Mouse (Mus musculus) intestine, embryonic 16.5 days (tissue): ENCODE results near the gene Arl15. TPM values are rescaled to one million over a fixed set of nuclear protein-coding genes. Genes with fewer than 3 reads are reported as not detected.

Experiments
- ATAC-seq: fragments of 200-750 bp; cut with Nextera tagmentation; 2 replicates; pipeline ENCODE4 v1.8.0; 2017; ENCODE audit warnings: moderate TSS enrichment, moderate library complexity
- H3K27ac ChIP-seq: fragments of 300-500 bp; sonication (generic); 2 replicates; pipeline ENCODE4 v1.5.1; 2014; ENCODE audit warnings: mild to moderate bottlenecking, low read length
- H3K27me3 ChIP-seq: fragments of 300-500 bp; sonication (generic); replicated peaks from 2 replicates; pipeline ENCODE4 v1.6.1; 2014; ENCODE audit warnings: low read length, control low read depth, mixed read lengths; ENCODE audit not compliant: control insufficient read depth, insufficient read depth
- H3K36me3 ChIP-seq: fragments of 300-500 bp; sonication (generic); 2 replicates; pipeline ENCODE4 v1.6.1; 2014; ENCODE audit warnings: low read length, control low read depth; ENCODE audit not compliant: control insufficient read depth, insufficient read depth
- H3K4me1 ChIP-seq: fragments of 300-500 bp; sonication (generic); 2 replicates; pipeline ENCODE4 v1.6.1; 2014; ENCODE audit warnings: low read length, control low read depth, mixed read lengths; ENCODE audit not compliant: control insufficient read depth, insufficient read depth
- H3K4me2 ChIP-seq: fragments of 300-500 bp; sonication (generic); 2 replicates; pipeline ENCODE4 v1.6.1; 2014; ENCODE audit warnings: low read depth, low read length, control low read depth
- H3K4me3 ChIP-seq: fragments of 300-500 bp; sonication (generic); 2 replicates; pipeline ENCODE4 v1.5.1; 2014; ENCODE audit warnings: mild to moderate bottlenecking, low read length
- H3K9ac ChIP-seq: fragments of 300-500 bp; sonication (generic); 2 replicates; pipeline ENCODE4 v1.6.1; 2014; ENCODE audit warnings: low read depth, low read length
- H3K9me3 ChIP-seq: fragments of 300-500 bp; sonication (generic); 2 replicates; pipeline ENCODE4 v1.6.1; 2016; ENCODE audit warnings: low read length, control low read depth; ENCODE audit not compliant: control insufficient read depth
- WGBS: fragments of 180-500 bp; shearing (Covaris S2); extraction: QIAGEN DNeasy Blood & Tissue Kit; methylation state at CpG from one replicate; pipeline ENCODE4 v1.1.7; 2014; 5-methylcytosine and 5-hydroxymethylcytosine counted together
- polyA plus RNA-seq: library from polyadenylated mRNA; unstranded; fragments of >200 nt; fragmentation: Nextera tagmentation; extraction: Ambion mirVana; gene quantifications from 2 replicates; pipeline ENCODE4 v1.2.1, GENCODE M21; 2015

The Arl15 gene
- polyA plus RNA-seq, 1 experiment from 2014 or later, result 10.6 TPM

GRCm38 (mm10) chr13:114115106-114115505 is 320.8 kb downstream of the Arl15 start:
- Histone ChIP-seq H3K9me3 (no peaks in the 10 kb centered on the region), H3K27ac (no peak overlapping the region), H3K4me2 (no peak overlapping the region), H3K36me3 (no peaks in the 10 kb centered on the region), H3K4me1 (peaks cover 2% of the 10 kb centered on the region; the same call in 1 of the 2 replicates), H3K4me3 (no peak overlapping the region), H3K9ac (no peak overlapping the region), H3K27me3 (no peaks in the 10 kb centered on the region)
- ATAC-seq, result no peak
- WGBS, result 90% methylated on average over 4 of the region's 4 CpGs

GRCm38 (mm10) chr13:114118104-114118830 is 324.0 kb downstream of the Arl15 start:
- Histone ChIP-seq H3K4me3 (no peak overlapping the region), H3K36me3 (no peaks in the 10 kb centered on the region), H3K4me1 (0 out of 2 replicates have a peak, but pooled peaks cover 2% of the 10 kb centered on the region), H3K4me2 (no peak overlapping the region), H3K9me3 (no peaks in the 10 kb centered on the region), H3K27me3 (no peaks in the 10 kb centered on the region), H3K27ac (no peak overlapping the region), H3K9ac (no peak overlapping the region)
- 56% methylated on average over 19 of the region's 19 CpGs for WGBS
- peak; percentile 36; the same call in 1 of the 2 replicates for ATAC-seq

- ATAC-seq, result no peak
- 89% methylated on average over 4 of the region's 4 CpGs for WGBS
- Histone ChIP-seq H3K4me1 (0 out of 2 replicates have a peak, but pooled peaks cover 2% of the 10 kb centered on the region), H3K9me3 (no peaks in the 10 kb centered on the region), H3K4me3 (no peak overlapping the region), H3K4me2 (no peak overlapping the region), H3K9ac (no peak overlapping the region), H3K27ac (no peak overlapping the region), H3K36me3 (no peaks in the 10 kb centered on the region), H3K27me3 (no peaks in the 10 kb centered on the region)
These were observed 325.5 kb downstream of the Arl15 start for GRCm38 (mm10) chr13:114119816-114120215.

GRCm38 (mm10) chr13:114121591-114121990 is 327.3 kb downstream of the Arl15 start:
- no peaks in the 10 kb centered on the region for H3K27me3 ChIP-seq
- H3K9me3 ChIP-seq, result no peaks in the 10 kb centered on the region
- no peak for ATAC-seq
- no peak overlapping the region for H3K27ac ChIP-seq
- no peak overlapping the region for H3K4me2 ChIP-seq
- H3K4me1 ChIP-seq, result 0 out of 2 replicates have a peak, but pooled peaks cover 2% of the 10 kb centered on the region
- no peak overlapping the region for H3K4me3 ChIP-seq
- H3K9ac ChIP-seq, result no peak overlapping the region
- no peaks in the 10 kb centered on the region for H3K36me3 ChIP-seq
- 74% methylated on average over 9 of the region's 9 CpGs for WGBS

- no peaks in the 10 kb centered on the region for H3K27me3 ChIP-seq
- 89% methylated on average over 3 of the region's 3 CpGs for WGBS
- ATAC-seq, result no peak
- no peak overlapping the region for H3K4me3 ChIP-seq
- no peak overlapping the region for H3K4me2 ChIP-seq
- H3K9ac ChIP-seq, result no peak overlapping the region
- H3K27ac ChIP-seq, result no peak overlapping the region
- no peaks in the 10 kb centered on the region for H3K9me3 ChIP-seq
- H3K4me1 ChIP-seq, result 0 out of 2 replicates have a peak, but pooled peaks cover 2% of the 10 kb centered on the region
- no peaks in the 10 kb centered on the region for H3K36me3 ChIP-seq
These were observed 329.1 kb downstream of the Arl15 start for GRCm38 (mm10) chr13:114123391-114123790.

- no peaks in the 10 kb centered on the region for H3K27me3 ChIP-seq
- H3K36me3 ChIP-seq, result no peaks in the 10 kb centered on the region
- H3K4me3 ChIP-seq, result no peak overlapping the region
- no peaks in the 10 kb centered on the region for H3K9me3 ChIP-seq
- no peak overlapping the region for H3K4me2 ChIP-seq
- no peak overlapping the region for H3K27ac ChIP-seq
- WGBS, result 80% methylated on average over 10 of the region's 10 CpGs
- H3K9ac ChIP-seq, result no peak overlapping the region
- no peaks in the 10 kb centered on the region for H3K4me1 ChIP-seq
- no peak for ATAC-seq
These were observed 330.1 kb downstream of the Arl15 start for GRCm38 (mm10) chr13:114124385-114124784.

- no peaks in the 10 kb centered on the region for H3K36me3 ChIP-seq
- ATAC-seq, result no peak
- no peak overlapping the region for H3K4me3 ChIP-seq
- no peak overlapping the region for H3K27ac ChIP-seq
- H3K4me2 ChIP-seq, result no peak overlapping the region
- H3K27me3 ChIP-seq, result no peaks in the 10 kb centered on the region
- no peak overlapping the region for H3K9ac ChIP-seq
- H3K4me1 ChIP-seq, result no peaks in the 10 kb centered on the region
- no peaks in the 10 kb centered on the region for H3K9me3 ChIP-seq
- 37% methylated on average over 12 of the region's 12 CpGs for WGBS
These were observed 330.7 kb downstream of the Arl15 start for GRCm38 (mm10) chr13:114124991-114125390.

- no peak for ATAC-seq
- Histone ChIP-seq H3K9ac (no peak overlapping the region), H3K36me3 (no peaks in the 10 kb centered on the region), H3K9me3 (no peaks in the 10 kb centered on the region), H3K27me3 (no peaks in the 10 kb centered on the region), H3K4me3 (no peak overlapping the region), H3K4me2 (no peak overlapping the region), H3K27ac (no peak overlapping the region), H3K4me1 (no peaks in the 10 kb centered on the region)
- WGBS, result 94% methylated on average over 2 of the region's 2 CpGs
These were observed 334.1 kb downstream of the Arl15 start for GRCm38 (mm10) chr13:114128366-114128765.

- Histone ChIP-seq H3K4me1 (no peaks in the 10 kb centered on the region), H3K9ac (no peak overlapping the region), H3K36me3 (no peaks in the 10 kb centered on the region), H3K4me2 (no peak overlapping the region), H3K4me3 (no peak overlapping the region), H3K27ac (no peak overlapping the region), H3K27me3 (no peaks in the 10 kb centered on the region), H3K9me3 (no peaks in the 10 kb centered on the region)
- WGBS, result 68% methylated on average over 11 of the region's 11 CpGs
- ATAC-seq, result no peak
These were observed 335.7 kb downstream of the Arl15 start for GRCm38 (mm10) chr13:114129986-114130385.
